Mouse (Mus musculus) heart, embryonic 13.5 days (tissue): ENCODE measurements around the gene Lrp2. TPM values are rescaled to one million over a fixed set of nuclear protein-coding genes. Genes with fewer than 3 reads are reported as not detected.

ENCODE experiments used
- ATAC-seq: fragments of 200-750 bp; cut with Nextera tagmentation; 2 replicates; pipeline ENCODE4 v1.8.0; 2017; ENCODE audit warnings: moderate TSS enrichment; ENCODE audit not compliant: insufficient number of reproducible peaks, low FRiP score, low TSS enrichment; ENCODE audit errors: extremely low read depth
- H3K27ac ChIP-seq: fragments of 300-500 bp; sonication (generic); replicated peaks from 2 replicates; pipeline ENCODE4 v1.5.1; 2015; ENCODE audit warnings: moderate library complexity, mild to moderate bottlenecking, inconsistent platforms
- H3K27me3 ChIP-seq: fragments of 300-500 bp; sonication (generic); replicated peaks from 2 replicates; pipeline ENCODE4 v1.6.1; 2015; ENCODE audit warnings: mild to moderate bottlenecking, inconsistent platforms
- H3K36me3 ChIP-seq: fragments of 300-500 bp; sonication (generic); 2 replicates; pipeline ENCODE4 v1.6.1; 2015; ENCODE audit warnings: mild to moderate bottlenecking, inconsistent platforms
- H3K4me1 ChIP-seq: fragments of 300-500 bp; sonication (generic); 2 replicates; pipeline ENCODE4 v1.6.1; 2015; ENCODE audit warnings: inconsistent platforms
- H3K4me2 ChIP-seq: fragments of 300-500 bp; sonication (generic); 2 replicates; pipeline ENCODE4 v1.6.1; 2015; ENCODE audit warnings: inconsistent platforms, mild to moderate bottlenecking, moderate library complexity
- H3K4me3 ChIP-seq: fragments of 300-500 bp; sonication (generic); 2 replicates; pipeline ENCODE4 v1.5.1; 2015; ENCODE audit warnings: moderate library complexity, mild to moderate bottlenecking, inconsistent platforms
- H3K9ac ChIP-seq: fragments of 300-500 bp; sonication (generic); 2 replicates; pipeline ENCODE4 v1.6.1; 2015; ENCODE audit warnings: inconsistent platforms, mild to moderate bottlenecking, moderate library complexity
- H3K9me3 ChIP-seq: fragments of 300-500 bp; sonication (generic); 2 replicates; pipeline ENCODE4 v1.6.1; 2016; ENCODE audit warnings: inconsistent platforms
- WGBS: fragments of 180-500 bp; shearing (Covaris S2); methylation state at CpG from one replicate; pipeline ENCODE4 v1.1.7; 2015; ENCODE audit warnings: mixed read lengths; 5-methylcytosine and 5-hydroxymethylcytosine counted together
- polyA plus RNA-seq: library from polyadenylated mRNA; unstranded; fragments of >200 nt; fragmentation: Nextera tagmentation; extraction: Ambion mirVana; gene quantifications from 2 replicates; pipeline ENCODE4 v1.2.1, GENCODE M21; 2015

Lrp2 gene
- polyA plus RNA-seq, 1 experiment from 2014 or later, result 0.57 TPM

DNA sequence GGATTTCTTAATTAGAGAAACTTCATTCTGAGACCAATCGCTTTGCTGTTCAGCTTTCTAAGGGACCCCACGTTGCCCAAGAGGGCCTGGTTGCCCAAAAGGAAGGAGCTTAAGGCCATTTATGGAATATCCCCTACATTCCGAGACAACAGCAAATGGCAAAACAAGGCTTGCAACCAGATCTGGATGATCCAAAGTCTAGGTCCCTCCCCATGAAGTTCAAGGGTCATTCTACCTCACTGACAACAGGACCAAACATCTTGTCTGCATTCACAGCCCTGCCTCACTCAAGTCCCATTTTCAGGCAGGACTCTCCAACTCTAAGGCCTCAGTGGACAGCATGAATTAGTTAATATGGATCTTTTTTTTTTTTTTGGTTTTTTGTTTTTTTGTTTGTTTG lies 20.8 kb upstream of the Lrp2 start:
- no peak overlapping the region for H3K4me2 ChIP-seq
- 87% methylated on average over 3 of the region's 3 CpGs for WGBS
- no peak for ATAC-seq
- no peaks in the 10 kb centered on the region for H3K4me1 ChIP-seq
- H3K4me3 ChIP-seq, result no peak overlapping the region
- H3K27ac ChIP-seq, result no peak overlapping the region
- no peak overlapping the region for H3K9ac ChIP-seq
- H3K9me3 ChIP-seq, result no peaks in the 10 kb centered on the region
- no peaks in the 10 kb centered on the region for H3K36me3 ChIP-seq
- H3K27me3 ChIP-seq, result no peaks in the 10 kb centered on the region

DNA sequence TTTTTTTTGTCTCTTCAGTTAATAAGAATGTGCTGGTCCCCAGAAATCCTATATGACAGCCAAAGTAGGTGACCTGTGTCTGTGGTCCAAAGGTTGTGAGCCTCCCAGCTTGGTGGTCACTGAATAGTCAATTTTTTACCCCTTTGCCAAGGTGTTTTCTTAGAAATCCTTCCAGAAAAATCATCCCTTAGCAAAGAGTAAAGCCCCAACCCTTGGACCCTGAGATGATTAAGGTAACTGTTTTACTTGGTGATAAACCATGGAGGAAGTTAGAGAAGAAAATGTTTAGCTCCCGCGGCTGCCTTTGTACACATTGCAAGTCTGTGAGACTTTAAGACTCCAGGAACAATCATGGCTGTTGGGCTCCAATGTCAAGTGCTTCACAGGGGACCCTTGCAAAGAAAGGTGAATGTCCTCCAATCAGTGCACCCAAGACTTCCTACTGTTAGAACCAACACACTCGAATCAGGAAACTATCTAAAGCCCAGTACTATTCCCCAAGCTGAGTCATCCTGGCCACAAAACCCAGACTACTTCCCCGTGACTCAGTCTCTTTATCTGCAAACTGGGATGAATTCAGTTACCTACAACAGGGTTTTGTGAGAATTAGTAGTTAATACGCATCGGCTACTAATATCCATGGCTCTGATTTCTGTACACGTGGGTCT lies 18.0 kb upstream of the Lrp2 start:
- Histone ChIP-seq H3K4me2 (no peak overlapping the region), H3K4me1 (no peaks in the 10 kb centered on the region), H3K9ac (no peak overlapping the region), H3K27ac (no peak overlapping the region), H3K27me3 (no peaks in the 10 kb centered on the region), H3K36me3 (no peaks in the 10 kb centered on the region), H3K4me3 (no peak overlapping the region), H3K9me3 (no peaks in the 10 kb centered on the region)
- no peak for ATAC-seq
- 80% methylated on average over 7 of the region's 7 CpGs for WGBS

DNA sequence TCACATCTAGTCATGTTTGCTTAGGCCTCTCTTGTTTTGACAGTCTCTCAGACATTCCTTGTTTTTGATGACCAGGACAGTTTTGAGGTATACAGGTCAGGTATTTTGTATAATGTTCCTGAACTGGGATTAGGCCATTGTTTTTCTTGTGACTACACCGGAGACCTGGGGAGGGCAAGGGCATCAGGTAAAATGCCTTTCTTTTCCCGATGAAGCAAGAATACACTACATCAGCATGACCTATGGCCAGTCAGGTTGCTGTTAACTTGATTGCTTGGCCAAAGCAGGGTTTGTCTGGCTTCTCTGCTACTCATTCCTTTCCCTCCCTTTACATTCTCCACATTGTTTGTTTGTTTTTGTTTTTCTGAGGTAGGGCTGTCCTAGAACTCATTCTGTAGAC lies 7.3 kb upstream of the Lrp2 start:
- Histone ChIP-seq H3K4me3 (no peak overlapping the region), H3K27ac (no peak overlapping the region), H3K36me3 (no peaks in the 10 kb centered on the region), H3K9ac (no peak overlapping the region), H3K27me3 (peaks cover 20% of the 10 kb centered on the region), H3K4me2 (no peak overlapping the region), H3K9me3 (no peaks in the 10 kb centered on the region), H3K4me1 (no peaks in the 10 kb centered on the region)
- 72% methylated on average over 2 of the region's 2 CpGs for WGBS
- ATAC-seq, result no peak

DNA sequence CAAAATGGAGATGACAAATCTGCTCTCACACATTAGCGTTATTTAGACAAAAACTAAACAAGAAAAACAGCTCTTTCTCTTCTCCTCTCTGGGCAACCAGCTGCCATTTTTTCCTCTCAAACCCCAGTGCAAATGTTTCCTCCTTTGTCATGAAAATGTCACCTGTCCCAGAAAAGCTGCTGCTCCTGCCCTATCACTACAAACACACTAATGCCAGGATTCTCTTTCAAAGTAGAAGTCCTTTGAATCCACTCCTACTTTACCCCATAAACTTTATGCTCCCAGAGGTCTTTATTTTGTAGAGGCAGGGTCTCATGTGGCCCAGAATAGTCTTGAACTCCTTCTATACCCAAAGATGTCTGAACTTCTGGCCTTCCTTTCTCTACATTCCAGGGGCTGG lies 6.7 kb upstream of the Lrp2 start:
- 50% methylated on average over 1 of the region's 1 CpGs for WGBS
- no peak overlapping the region for H3K9ac ChIP-seq
- H3K4me1 ChIP-seq, result peaks cover 6% of the 10 kb centered on the region
- H3K4me2 ChIP-seq, result no peak overlapping the region
- peaks cover 27% of the 10 kb centered on the region for H3K27me3 ChIP-seq
- H3K27ac ChIP-seq, result no peak overlapping the region
- ATAC-seq, result no peak
- no peaks in the 10 kb centered on the region for H3K9me3 ChIP-seq
- no peak overlapping the region for H3K4me3 ChIP-seq
- H3K36me3 ChIP-seq, result no peaks in the 10 kb centered on the region

DNA sequence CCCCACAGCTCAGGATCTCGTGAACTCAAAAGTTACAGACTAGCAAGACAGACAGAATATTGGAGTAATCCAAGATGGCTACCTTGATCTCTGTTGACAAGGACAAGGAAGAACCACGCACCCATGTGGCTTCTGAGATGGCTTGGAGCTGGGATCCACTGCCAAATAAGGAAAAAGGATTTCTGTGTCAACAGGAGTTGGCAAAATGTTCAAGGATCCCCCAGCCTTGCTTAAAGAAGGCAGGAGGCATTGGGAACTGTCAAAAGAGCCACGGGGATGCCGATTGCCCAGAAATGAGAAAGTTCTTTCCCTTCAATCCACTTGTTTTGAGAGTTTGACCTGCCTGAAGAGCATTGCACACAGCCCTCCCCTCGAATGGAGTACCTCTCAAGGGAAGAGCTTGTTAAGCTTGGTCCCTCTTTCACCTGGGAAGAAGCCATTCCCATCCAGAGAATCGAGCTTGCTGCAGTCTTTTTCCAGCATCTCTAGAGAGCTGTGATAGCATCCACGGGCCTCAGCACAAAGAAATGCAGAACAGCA lies 6.2 kb upstream of the Lrp2 start:
- Histone ChIP-seq H3K4me2 (no peak overlapping the region), H3K9me3 (no peaks in the 10 kb centered on the region), H3K27ac (no peak overlapping the region), H3K4me3 (no peak overlapping the region), H3K9ac (no peak overlapping the region), H3K27me3 (peaks cover 32% of the 10 kb centered on the region), H3K36me3 (no peaks in the 10 kb centered on the region), H3K4me1 (peaks cover 11% of the 10 kb centered on the region)
- no peak for ATAC-seq
- 48% methylated on average over 7 of the region's 7 CpGs for WGBS

DNA sequence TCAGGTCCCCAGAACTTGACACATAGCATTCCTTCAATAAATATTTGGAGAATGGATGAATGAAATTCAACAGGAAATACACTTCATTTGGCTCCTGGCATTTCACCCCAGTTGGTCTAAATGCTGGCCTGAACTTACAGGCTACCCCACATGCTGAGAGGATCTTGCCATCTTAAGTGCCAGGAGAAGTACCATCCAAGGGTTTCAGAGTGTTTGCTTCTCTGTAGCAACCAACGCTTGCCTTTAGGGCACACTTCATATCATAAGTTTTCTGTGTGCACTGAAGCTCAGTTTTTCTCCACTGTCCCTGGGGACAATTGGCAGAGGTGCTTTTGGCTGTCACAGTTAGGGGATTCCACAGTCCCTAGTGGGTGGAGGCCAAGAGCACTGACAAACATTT lies 4.7 kb upstream of the Lrp2 start:
- no peak overlapping the region for H3K4me3 ChIP-seq
- H3K9ac ChIP-seq, result no peak overlapping the region
- WGBS, result 66% methylated on average over 1 of the region's 1 CpGs
- peaks cover 42% of the 10 kb centered on the region for H3K27me3 ChIP-seq
- peaks cover 20% of the 10 kb centered on the region for H3K4me1 ChIP-seq
- H3K9me3 ChIP-seq, result no peaks in the 10 kb centered on the region
- no peak overlapping the region for H3K4me2 ChIP-seq
- H3K27ac ChIP-seq, result no peak overlapping the region
- H3K36me3 ChIP-seq, result no peaks in the 10 kb centered on the region
- no peak for ATAC-seq

DNA sequence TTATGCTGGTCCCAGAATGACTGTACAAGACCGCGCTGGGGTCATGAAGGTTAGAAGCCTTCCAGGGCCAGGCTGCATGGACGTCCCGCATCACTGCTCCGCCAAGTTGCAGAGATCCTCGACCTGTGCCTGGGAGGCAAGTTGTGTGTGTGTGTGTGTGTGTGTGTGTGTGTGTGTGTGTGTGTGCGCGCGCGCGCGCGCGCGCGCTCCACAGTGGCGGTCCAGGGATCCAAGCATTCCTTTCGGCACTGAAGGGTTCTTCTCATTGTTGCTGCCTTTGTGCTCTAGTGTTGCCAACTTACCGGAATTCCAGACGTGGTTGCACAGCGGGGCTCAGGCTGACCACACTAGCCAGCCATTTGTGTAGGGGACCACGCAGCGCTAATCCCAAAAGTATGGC lies 2.0 kb upstream of the Lrp2 start:
- peak overlapping the region; percentile 99 for H3K4me2 ChIP-seq
- peaks cover 36% of the 10 kb centered on the region for H3K4me1 ChIP-seq
- peak overlapping the region; percentile 67; the same call in 1 of the 2 replicates for H3K9ac ChIP-seq
- no peaks in the 10 kb centered on the region for H3K36me3 ChIP-seq
- WGBS, result 1% methylated on average over 23 of the region's 23 CpGs
- peak overlapping the region; percentile 73 for H3K4me3 ChIP-seq
- no peaks in the 10 kb centered on the region for H3K9me3 ChIP-seq
- ATAC-seq, result no peak
- H3K27me3 ChIP-seq, result peaks cover 66% of the 10 kb centered on the region
- no peak overlapping the region for H3K27ac ChIP-seq

DNA sequence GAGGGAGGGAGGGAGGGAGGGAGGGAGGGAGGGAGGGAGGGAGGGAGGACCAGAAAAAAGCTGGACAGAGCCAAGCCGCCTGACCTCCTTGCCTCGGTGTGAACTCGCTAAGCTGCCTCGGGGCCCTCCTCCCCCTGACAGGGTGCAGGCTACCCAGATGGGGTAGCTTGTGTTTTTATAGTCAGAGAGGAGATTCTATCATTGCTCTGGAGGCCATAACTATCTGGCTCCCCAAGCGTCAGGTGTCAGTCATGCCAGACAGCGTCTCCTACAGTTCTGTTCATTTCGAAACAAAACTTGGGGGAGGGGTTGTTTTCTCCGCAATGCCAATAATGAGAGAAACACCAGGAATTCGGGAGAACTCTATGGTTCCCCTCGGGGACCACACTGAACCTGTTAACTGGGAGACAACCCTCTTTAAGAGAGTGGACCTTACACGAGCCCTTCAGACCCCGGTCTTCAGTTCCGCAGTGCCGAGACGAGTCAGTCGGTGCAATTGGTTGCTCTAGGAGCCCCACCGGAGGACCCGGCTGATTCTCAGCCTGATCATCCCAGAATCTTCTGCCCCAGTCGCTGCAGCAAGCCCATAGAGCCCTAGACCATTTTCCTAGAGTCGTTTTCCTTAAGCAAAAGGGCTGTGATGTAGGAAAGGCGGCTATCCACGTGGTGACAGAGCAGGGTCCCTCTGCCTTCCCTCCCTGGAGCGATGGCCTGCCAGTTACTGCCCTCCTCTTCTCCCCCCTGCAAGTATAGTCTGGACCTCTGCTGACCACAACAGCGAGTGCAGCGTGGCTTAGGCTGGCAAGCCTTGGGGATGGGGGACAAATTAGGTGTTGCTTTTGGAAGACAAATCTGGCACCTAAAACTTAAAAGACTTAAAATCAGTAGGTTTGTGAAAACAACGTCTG lies 1.2 kb upstream of the Lrp2 start:
- peak overlapping the region; percentile 73 for H3K4me3 ChIP-seq
- H3K9me3 ChIP-seq, result no peaks in the 10 kb centered on the region
- H3K4me2 ChIP-seq, result peak overlapping the region; percentile 99
- WGBS, result 1% methylated on average over 26 of the region's 26 CpGs
- peaks cover 70% of the 10 kb centered on the region for H3K27me3 ChIP-seq
- peak overlapping the region; percentile 67 for H3K9ac ChIP-seq
- peaks cover 36% of the 10 kb centered on the region for H3K4me1 ChIP-seq
- ATAC-seq, result peak; percentile 29; the same call in 1 of the 2 replicates
- no peak overlapping the region for H3K27ac ChIP-seq
- H3K36me3 ChIP-seq, result no peaks in the 10 kb centered on the region

DNA sequence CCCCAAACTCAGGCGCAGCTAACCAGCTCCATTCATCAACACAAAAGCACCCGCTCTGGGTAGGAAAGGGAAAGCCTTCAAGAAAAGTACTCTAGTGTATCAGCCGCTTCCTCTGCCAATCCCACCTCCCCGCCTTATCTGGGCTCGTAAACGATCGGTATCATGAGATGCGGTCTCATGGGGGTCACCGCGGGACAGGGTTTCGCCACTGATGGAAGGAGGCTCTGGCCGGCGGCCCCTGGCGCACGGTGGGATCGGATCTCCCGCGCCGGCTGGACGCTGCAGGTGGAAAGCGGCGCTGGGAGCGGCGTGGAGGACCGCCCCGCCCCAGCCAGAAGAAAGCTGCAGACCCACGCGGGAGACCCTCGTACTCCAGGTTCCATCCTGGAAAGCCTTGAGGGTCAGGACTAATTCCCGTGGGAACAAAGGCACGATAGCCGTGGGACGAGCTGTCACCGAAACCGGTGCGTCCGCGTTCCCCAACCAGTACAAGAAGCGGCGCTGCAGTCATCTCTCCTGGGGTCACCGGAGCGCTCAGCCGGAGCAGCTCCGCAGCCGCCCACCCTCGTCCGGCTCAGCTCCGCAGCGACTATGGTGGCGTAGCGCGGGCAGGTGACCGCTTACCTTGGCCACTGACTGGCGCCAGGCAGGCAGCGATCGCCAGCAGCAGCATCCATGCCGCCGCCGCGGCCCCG lies 527 bp downstream of the Lrp2 start:
- 1% methylated on average over 61 of the region's 61 CpGs for WGBS
- no peak for ATAC-seq
- Histone ChIP-seq H3K27ac (no peak overlapping the region), H3K4me3 (peak overlapping the region; percentile 73), H3K4me2 (peak overlapping the region; percentile 99), H3K27me3 (peaks cover 70% of the 10 kb centered on the region), H3K9ac (peak overlapping the region; percentile 75), H3K4me1 (peaks cover 36% of the 10 kb centered on the region), H3K9me3 (no peaks in the 10 kb centered on the region), H3K36me3 (no peaks in the 10 kb centered on the region)

DNA sequence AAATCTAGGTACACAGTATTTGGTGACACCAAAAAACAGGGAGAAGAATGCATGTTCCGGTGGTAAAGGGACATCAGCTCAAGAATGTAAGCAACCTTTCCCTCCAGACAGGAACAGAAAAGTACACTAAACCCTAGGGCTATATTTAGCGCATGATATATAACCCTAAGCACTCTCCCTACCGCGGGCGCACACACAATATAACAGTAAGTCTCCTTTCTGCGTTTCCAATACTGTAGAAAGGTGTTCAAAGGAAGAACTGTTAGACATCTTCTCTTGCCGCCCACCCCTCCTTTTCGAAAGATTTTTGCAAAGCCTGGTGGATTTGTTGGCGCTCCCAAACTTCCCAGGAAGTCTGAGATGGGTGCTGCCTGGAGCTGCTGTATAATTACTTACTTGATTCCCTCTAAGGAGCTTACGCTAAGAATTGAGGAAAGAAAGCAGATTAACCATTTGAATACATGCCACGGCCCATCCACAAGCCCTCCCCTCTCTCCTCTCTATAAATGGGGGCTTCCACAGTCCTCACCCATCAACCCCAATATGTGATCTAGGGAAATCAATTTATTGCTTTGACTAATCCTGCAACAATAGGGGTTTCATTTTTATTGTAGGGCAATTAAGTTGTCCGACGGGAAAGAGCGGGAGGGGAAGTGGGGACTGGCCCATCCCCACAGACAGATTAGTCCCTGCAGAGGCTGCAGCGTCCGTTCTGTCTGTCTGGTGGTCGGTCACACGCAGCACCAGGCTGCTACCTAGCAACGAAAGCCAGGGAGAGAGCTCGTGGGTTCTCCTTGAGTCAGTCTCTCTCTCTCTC lies 1.5 kb downstream of the Lrp2 start:
- no peak for ATAC-seq
- H3K27me3 ChIP-seq, result peaks cover 62% of the 10 kb centered on the region
- no peak overlapping the region for H3K27ac ChIP-seq
- peaks cover 36% of the 10 kb centered on the region for H3K4me1 ChIP-seq
- H3K4me3 ChIP-seq, result peak overlapping the region; percentile 73
- H3K4me2 ChIP-seq, result peak overlapping the region; percentile 99
- H3K9me3 ChIP-seq, result no peaks in the 10 kb centered on the region
- peak overlapping the region; percentile 75 for H3K9ac ChIP-seq
- H3K36me3 ChIP-seq, result no peaks in the 10 kb centered on the region
- WGBS, result 3% methylated on average over 20 of the region's 20 CpGs
